Mouse (Mus musculus): ENCODE measurements at regions not wholly inside any gene's neighbourhood (a gene's known extent, or its start where the extent isn't known, plus 50 kb on each side); places are given as distances from the start of the nearest gene placed in this dataset.
"Not testable (repeated sequence)": the region's sequence is repeated elsewhere in the genome, so short reads cannot be mapped to it uniquely, and the experiment has no call there.

- no peak for DNase-seq
Observed at GRCm38 (mm10) chr2:166310438-166310837, 155.0 kb upstream of the Sulf2 start.

- DNase-seq = no peak
Observed at GRCm38 (mm10) chr2:166309882-166310281, 154.4 kb upstream of the Sulf2 start.

- peak; percentile 79 for DNase-seq
Observed at GRCm38 (mm10) chr2:166307551-166307950, 152.1 kb upstream of the Sulf2 start.

- DNase-seq = peak; percentile 19
Observed at GRCm38 (mm10) chr2:166305044-166306002, 149.9 kb upstream of the Sulf2 start.

- DNase-seq = no peak
Observed at GRCm38 (mm10) chr2:166303854-166304253, 148.4 kb upstream of the Sulf2 start.

GRCm38 (mm10) chr2:166301161-166301560 lies 145.7 kb upstream of the Sulf2 start:
- no peak for DNase-seq

- DNase-seq = no peak
Observed at GRCm38 (mm10) chr2:166294672-166295071, 139.2 kb upstream of the Sulf2 start.

- DNase-seq = no peak
Observed at GRCm38 (mm10) chr2:166292987-166293386, 137.5 kb upstream of the Sulf2 start.

- DNase-seq = no peak
Observed at GRCm38 (mm10) chr2:166291266-166291665, 135.8 kb upstream of the Sulf2 start.

GRCm38 (mm10) chr2:166290826-166291225 lies 135.4 kb upstream of the Sulf2 start:
- peak; percentile 57 for DNase-seq

GRCm38 (mm10) chr2:166289198-166289597 lies 133.7 kb upstream of the Sulf2 start:
- no peak for DNase-seq

GRCm38 (mm10) chr2:166281137-166281536 lies 125.7 kb upstream of the Sulf2 start:
- not testable (repeated sequence) for DNase-seq

- no peak for DNase-seq
Observed at GRCm38 (mm10) chr2:166280651-166281127, 125.2 kb upstream of the Sulf2 start.

- DNase-seq = no peak
Observed at GRCm38 (mm10) chr2:166279676-166280075, 124.2 kb upstream of the Sulf2 start.

- no peak for DNase-seq
Observed at GRCm38 (mm10) chr2:166275398-166275797, 119.9 kb upstream of the Sulf2 start.

GRCm38 (mm10) chr2:166274016-166274346 lies 118.5 kb upstream of the Sulf2 start:
- DNase-seq = no peak

- peak; percentile 43 for DNase-seq
Observed at GRCm38 (mm10) chr2:166273312-166274015, 118.0 kb upstream of the Sulf2 start.

- DNase-seq = no peak
Observed at GRCm38 (mm10) chr2:166272841-166273240, 117.4 kb upstream of the Sulf2 start.

GRCm38 (mm10) chr2:166272190-166272543 lies 116.7 kb upstream of the Sulf2 start:
- DNase-seq = no peak

GRCm38 (mm10) chr2:166271373-166272189 lies 116.1 kb upstream of the Sulf2 start:
- peak; percentile 21 for DNase-seq

GRCm38 (mm10) chr2:166270007-166270406 lies 114.5 kb upstream of the Sulf2 start:
- no peak for DNase-seq

- DNase-seq = no peak
Observed at GRCm38 (mm10) chr2:166266915-166267314, 111.5 kb upstream of the Sulf2 start.

GRCm38 (mm10) chr2:166266507-166266906 lies 111.0 kb upstream of the Sulf2 start:
- DNase-seq = peak; percentile 53

Data from retina, postnatal 1 day (tissue).